Mouse (Mus musculus) heart, adult 2 months (tissue): Measurements from ENCODE around the gene Edc4. TPM values are rescaled to one million over a fixed set of nuclear protein-coding genes. Genes with fewer than 3 reads are reported as not detected.
A peak's percentile ranks its signal among the peaks of the same experiment; 100 is the strongest.

Experiments
- DNase-seq, 2 experiments: peaks; one replicate each; pipeline ENCODE4 v3.0.0; 2021
- H3K27ac ChIP-seq: fragments of 200-600 bp; 2 replicates; pipeline ENCODE4 v1.8.1; 2022
- H3K27me3 ChIP-seq: fragments of 200-500 bp; 2 replicates; pipeline ENCODE4 v1.6.1; 2012; ENCODE audit warnings: mild to moderate bottlenecking, low read length, inconsistent platforms, mixed read lengths; ENCODE audit not compliant: control insufficient read depth, insufficient read depth
- H3K36me3 ChIP-seq: fragments of 200-500 bp; 2 replicates; pipeline ENCODE4 v1.6.1; 2012; ENCODE audit warnings: low read length, inconsistent platforms; ENCODE audit not compliant: control insufficient read depth, insufficient read depth
- H3K4me1 ChIP-seq: fragments of 200-500 bp; 2 replicates; pipeline ENCODE4 v1.6.1; 2011; ENCODE audit warnings: low read length; ENCODE audit not compliant: control insufficient read depth, insufficient read depth
- H3K4me3 ChIP-seq: fragments of 200-600 bp; 2 replicates; pipeline ENCODE4 v1.8.1; 2022
- H3K79me2 ChIP-seq: fragments of 200-500 bp; replicated peaks from 2 replicates; pipeline ENCODE4 v1.6.1; 2012; ENCODE audit warnings: mild to moderate bottlenecking, inconsistent platforms, low read length, moderate library complexity, mixed read lengths; ENCODE audit not compliant: control insufficient read depth, insufficient read depth
- H3K9ac ChIP-seq: fragments of 200-500 bp; 2 replicates; pipeline ENCODE4 v1.6.1; 2012; ENCODE audit warnings: low read depth, mild to moderate bottlenecking, control low read depth, inconsistent platforms, low read length, mixed read lengths
- CTCF ChIP-seq: fragments of 200-600 bp; IDR thresholded peaks from 2 replicates; pipeline ENCODE4 v1.8.1; 2022; ENCODE audit warnings: antibody characterized with exemption, mild to moderate bottlenecking, moderate library complexity
- EP300 ChIP-seq: fragments of 200-500 bp; IDR thresholded peaks from 2 replicates; pipeline ENCODE4 v1.6.1; 2011; ENCODE audit warnings: low read depth, low read length, control low read depth; ENCODE audit not compliant: insufficient read depth
- POLR2A ChIP-seq: fragments of 200-500 bp; IDR thresholded peaks from 2 replicates; pipeline ENCODE4 v1.6.1; 2011; ENCODE audit warnings: mild to moderate bottlenecking, low read depth, low read length, control low read depth; ENCODE audit not compliant: insufficient read depth
- WGBS: fragments of 180-500 bp; shearing (Covaris S2); methylation state at CpG from one replicate; pipeline ENCODE4 v1.1.7; 2018; 5-methylcytosine and 5-hydroxymethylcytosine counted together
- intact Hi-C: fragments of 180-260 bp; cut with DNase I; formaldehyde crosslinking; loops from one replicate; pipeline ENCODE4 v1.15.1; 2025
- polyA plus RNA-seq: library from polyadenylated mRNA; depleted of rRNA; stranded (reverse); fragments of >200 nt; gene quantifications from 2 replicates; pipeline ENCODE4 v1.2.3, GENCODE M21; 2012; rRNA removed
- total RNA-seq, 2 experiments: library from RNA; stranded (reverse); gene quantifications; 2 replicates each; pipeline ENCODE4 v1.2.3; 2021

Edc4 gene
- total and polyA plus RNA-seq, 3 experiments, result 23.2 to 42.4 (median 25.4) TPM

DNA sequence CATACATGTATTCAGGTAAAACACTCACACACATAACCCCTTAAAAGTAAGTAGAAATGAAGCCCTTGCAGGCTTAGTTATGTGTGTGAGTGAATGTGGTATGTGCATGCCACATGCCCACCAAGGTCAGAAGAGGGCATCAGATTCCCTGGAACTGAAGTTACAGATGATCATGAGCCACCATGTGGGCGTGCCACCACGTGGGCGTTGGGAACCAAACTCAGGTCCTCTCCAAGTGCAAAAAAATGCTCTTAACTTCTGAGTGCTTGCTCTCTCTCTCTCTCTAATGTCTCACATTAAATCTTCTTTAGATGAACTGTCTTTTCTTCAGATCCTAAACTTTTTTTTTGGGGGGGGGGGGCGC, 57.6 kb downstream of the Edc4 start, which contains the start of gene Psmb10:
Gene Psmb10 (minus strand): TSS at position 139 of the 364 bp plus-strand sequence.
- Histone ChIP-seq H3K36me3 (no peaks in the 10 kb centered on the region), H3K27me3 (no peaks in the 10 kb centered on the region), H3K27ac (peak within 1 kb of the TSS; percentile 92), H3K79me2 (no peaks in the 10 kb centered on the region), H3K4me1 (peaks cover 4% of the 10 kb centered on the region), H3K4me3 (peak within 1 kb of the TSS; percentile 95), H3K9ac (peak within 1 kb of the TSS; percentile 82)
- TF ChIP-seq EP300 (peak; percentile 56; the same call in 1 of the 2 replicates), CTCF (no peak), POLR2A (no peak)
- intact Hi-C loops, result loop anchor here (2.0 kb wide), 1 partner anchor 27 kb away; no protein-coding TSS in a partner anchor
- no peak for DNase-seq
- WGBS, result 12% methylated on average over 4 of the region's 4 CpGs

DNA sequence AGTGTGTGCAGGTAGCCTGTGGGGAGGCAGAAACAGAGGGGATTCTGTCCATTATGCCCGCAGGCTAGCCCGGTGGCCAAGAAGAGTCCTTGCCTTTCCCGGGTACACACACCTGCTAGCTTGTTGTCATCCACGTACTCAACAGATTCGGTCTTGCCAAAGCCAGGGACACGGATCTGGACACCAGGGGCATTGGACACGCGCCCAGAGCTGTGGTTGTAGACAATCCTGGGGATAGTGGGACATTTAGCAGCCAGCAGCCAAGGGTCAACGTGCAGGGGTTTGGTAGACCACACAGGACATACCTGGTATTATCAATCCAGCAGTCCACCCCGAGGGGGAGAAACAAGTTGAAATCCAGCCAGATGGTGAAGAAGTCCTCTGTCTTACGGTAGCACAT, 61.3 kb downstream of the Edc4 start:
- intact Hi-C loops, result no loop called here
- H3K79me2 ChIP-seq, result no peaks in the 10 kb centered on the region
- no peak overlapping the region for H3K4me3 ChIP-seq
- H3K4me1 ChIP-seq, result peaks cover 1% of the 10 kb centered on the region
- WGBS, result 71% methylated on average over 11 of the region's 11 CpGs
- no peak for DNase-seq
- H3K9ac ChIP-seq, result no peak overlapping the region
- no peaks in the 10 kb centered on the region for H3K27me3 ChIP-seq
- no peak for TF ChIP-seq CTCF
- TF ChIP-seq POLR2A, result no peak
- no peak for TF ChIP-seq EP300
- no peak overlapping the region for H3K27ac ChIP-seq
- H3K36me3 ChIP-seq, result no peaks in the 10 kb centered on the region

DNA sequence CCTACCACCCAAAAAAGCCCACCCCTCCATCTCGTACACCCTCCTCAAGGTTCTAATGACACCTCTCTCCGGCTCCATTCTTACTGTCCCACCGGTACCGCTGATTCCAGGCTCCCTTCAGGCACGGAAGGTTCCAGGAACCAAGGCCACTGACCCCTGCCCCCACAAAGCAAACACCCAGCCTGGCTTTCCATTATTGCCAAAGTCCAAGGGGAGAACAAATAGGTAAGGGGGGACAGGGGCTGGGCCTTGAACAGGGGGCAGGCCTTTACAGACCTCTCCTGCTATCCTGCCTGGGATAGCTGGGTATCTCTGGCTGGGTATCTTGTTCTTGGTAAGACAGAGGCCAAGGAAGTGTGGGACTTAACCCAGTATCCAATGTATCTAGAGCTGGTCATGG, 61.9 kb downstream of the Edc4 start:
- WGBS, result 97% methylated on average over 5 of the region's 5 CpGs
- intact Hi-C loops, result no loop called here
- Histone ChIP-seq H3K79me2 (no peaks in the 10 kb centered on the region), H3K36me3 (no peaks in the 10 kb centered on the region), H3K27me3 (no peaks in the 10 kb centered on the region), H3K4me3 (no peak overlapping the region), H3K27ac (no peak overlapping the region), H3K4me1 (peaks cover 1% of the 10 kb centered on the region), H3K9ac (no peak overlapping the region)
- TF ChIP-seq POLR2A (no peak), CTCF (no peak), EP300 (no peak)
- DNase-seq, result no peak

DNA sequence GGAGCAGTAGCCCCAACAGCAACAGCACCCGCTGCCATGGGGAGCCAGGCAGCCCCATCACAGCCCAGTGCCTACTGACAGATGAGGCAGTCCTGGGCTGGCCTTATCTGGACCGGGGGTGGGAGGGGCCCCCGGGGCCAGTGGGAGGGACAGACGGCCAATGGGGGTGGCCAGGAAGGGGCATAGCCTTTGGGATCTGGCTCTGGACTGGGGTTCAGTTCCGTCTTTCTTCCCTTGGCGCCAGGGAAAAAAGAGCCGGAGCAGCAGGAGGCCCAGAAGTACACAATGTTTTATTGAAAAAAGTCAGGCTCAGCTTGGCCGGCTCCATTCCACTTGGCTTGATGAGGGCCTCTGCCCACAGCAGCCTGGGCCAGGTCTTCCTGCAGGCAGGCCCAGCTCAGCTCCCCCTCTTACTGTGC, 62.6 kb downstream of the Edc4 start, which contains the start of gene Lcat:
Gene Lcat (minus strand): TSS at position 62 of the 419 bp plus-strand sequence.
- no peak for TF ChIP-seq EP300
- TF ChIP-seq POLR2A, result no peak
- no peak for TF ChIP-seq CTCF
- intact Hi-C loops, result no loop called here
- WGBS, result 62% methylated on average over 8 of the region's 8 CpGs
- peaks cover under 1% of the 10 kb centered on the region for H3K4me1 ChIP-seq
- DNase-seq, result no peak
- H3K4me3 ChIP-seq, result no peak within 1 kb of the TSS
- H3K9ac ChIP-seq, result no peak within 1 kb of the TSS
- no peaks in the 10 kb centered on the region for H3K36me3 ChIP-seq
- no peaks in the 10 kb centered on the region for H3K27me3 ChIP-seq
- no peak within 1 kb of the TSS for H3K27ac ChIP-seq
- no peaks in the 10 kb centered on the region for H3K79me2 ChIP-seq

Other genes starting within 250 kb of the Edc4 start
- 10 to 100 TPM; 41.4 to 41.9 TPM for gene Ctcf, start 244.3 kb upstream of the Edc4 start, total RNA-seq
- gene Ctcf, start 244.3 kb upstream of the Edc4 start, polyA plus RNA-seq, result 9.3 and 13.6 TPM in 2 replicates
- not detected for gene Agrp, start 243.5 kb upstream of the Edc4 start, total RNA-seq
- gene Agrp, start 243.5 kb upstream of the Edc4 start, polyA plus RNA-seq, result 0.31 TPM in 1 of 2 replicates, not detected in the other
- under 1 TPM; 0.16 to 0.25 TPM for gene Carmil2, start 194.6 kb upstream of the Edc4 start, total RNA-seq
- 0.29 and 1.4 TPM in 2 replicates for gene Carmil2, start 194.6 kb upstream of the Edc4 start, polyA plus RNA-seq
- gene Acd, start 179.8 kb upstream of the Edc4 start, total RNA-seq, result 10 to 100 TPM in 1 of 2 experiments, 1 to 10 TPM in 1; 10.0 to 11.1 TPM
- 19.7 and 22.3 TPM in 2 replicates for gene Acd, start 179.8 kb upstream of the Edc4 start, polyA plus RNA-seq
- 1 to 10 TPM; 5.5 to 6.8 TPM for gene Pard6a, start 179.7 kb upstream of the Edc4 start, total RNA-seq
- 12.0 and 18.6 TPM in 2 replicates for gene Pard6a, start 179.7 kb upstream of the Edc4 start, polyA plus RNA-seq
- gene 4933405L10Rik, start 173.2 kb upstream of the Edc4 start, total RNA-seq, result not detected
- not detected in 2 replicates for gene 4933405L10Rik, start 173.2 kb upstream of the Edc4 start, polyA plus RNA-seq
- 1 to 10 TPM; 1.4 to 1.9 TPM for gene Enkd1, start 172.7 kb upstream of the Edc4 start, total RNA-seq
- 2.0 and 2.2 TPM in 2 replicates for gene Enkd1, start 172.7 kb upstream of the Edc4 start, polyA plus RNA-seq
- 1 to 10 TPM; 3.7 TPM for gene Gfod2, start 122.2 kb upstream of the Edc4 start, total RNA-seq
- 2.3 and 3.0 TPM in 2 replicates for gene Gfod2, start 122.2 kb upstream of the Edc4 start, polyA plus RNA-seq
- gene Ranbp10, start 53.5 kb upstream of the Edc4 start, total RNA-seq, result 10 to 100 TPM; 18.0 to 18.5 TPM
- gene Ranbp10, start 53.5 kb upstream of the Edc4 start, polyA plus RNA-seq, result 20.0 and 22.3 TPM in 2 replicates
- gene Tsnaxip1, start 53.1 kb upstream of the Edc4 start, total RNA-seq, result not detected
- gene Tsnaxip1, start 53.1 kb upstream of the Edc4 start, polyA plus RNA-seq, result 0.20 TPM in 1 of 2 replicates, not detected in the other
- 1 to 10 TPM; 2.3 to 2.7 TPM for gene Cenpt, start 27.6 kb upstream of the Edc4 start, total RNA-seq
- 6.0 and 6.4 TPM in 2 replicates for gene Cenpt, start 27.6 kb upstream of the Edc4 start, polyA plus RNA-seq
- 10 to 100 TPM; 26.8 to 30.1 TPM for gene Thap11, start 25.7 kb upstream of the Edc4 start, total RNA-seq
- 33.0 and 42.2 TPM in 2 replicates for gene Thap11, start 25.7 kb upstream of the Edc4 start, polyA plus RNA-seq
- gene Nutf2, start 20.3 kb upstream of the Edc4 start, total RNA-seq, result 10 to 100 TPM; 35.5 to 39.8 TPM
- 56.1 and 67.7 TPM in 2 replicates for gene Nutf2, start 20.3 kb upstream of the Edc4 start, polyA plus RNA-seq
- gene Nrn1l, start 12.7 kb downstream of the Edc4 start, total RNA-seq, result under 1 TPM; 0.41 to 0.57 TPM
- 1.0 and 1.6 TPM in 2 replicates for gene Nrn1l, start 12.7 kb downstream of the Edc4 start, polyA plus RNA-seq
- 10 to 100 TPM; 16.5 to 20.8 TPM for gene Pskh1, start 19.6 kb downstream of the Edc4 start, total RNA-seq
- 28.7 and 39.7 TPM in 2 replicates for gene Pskh1, start 19.6 kb downstream of the Edc4 start, polyA plus RNA-seq
- under 1 TPM in 1 of 2 experiments, not detected in 1; 0.32 TPM for gene Ctrl, start 53.0 kb downstream of the Edc4 start, total RNA-seq
- 0.88 and 1.9 TPM in 2 replicates for gene Ctrl, start 53.0 kb downstream of the Edc4 start, polyA plus RNA-seq
- gene Psmb10, start 57.6 kb downstream of the Edc4 start, total RNA-seq, result 10 to 100 TPM; 58.1 to 68.1 TPM
- 95.9 and 96.5 TPM in 2 replicates for gene Psmb10, start 57.6 kb downstream of the Edc4 start, polyA plus RNA-seq
- under 1 TPM; 0.70 to 0.84 TPM for gene Lcat, start 62.5 kb downstream of the Edc4 start, total RNA-seq
- 3.9 and 4.1 TPM in 2 replicates for gene Lcat, start 62.5 kb downstream of the Edc4 start, polyA plus RNA-seq
- 10 to 100 TPM; 35.0 to 38.1 TPM for gene Slc12a4, start 85.2 kb downstream of the Edc4 start, total RNA-seq
- 54.6 and 73.4 TPM in 2 replicates for gene Slc12a4, start 85.2 kb downstream of the Edc4 start, polyA plus RNA-seq
- not detected for gene Dpep3, start 98.5 kb downstream of the Edc4 start, total RNA-seq
- 0.23 and 0.26 TPM in 2 replicates for gene Dpep3, start 98.5 kb downstream of the Edc4 start, polyA plus RNA-seq
- gene Dus2, start 110.5 kb downstream of the Edc4 start, total RNA-seq, result 1 to 10 TPM; 9.1 to 9.4 TPM
- gene Dus2, start 110.5 kb downstream of the Edc4 start, polyA plus RNA-seq, result 7.8 and 11.9 TPM in 2 replicates
- gene Dpep2nb, start 125.1 kb downstream of the Edc4 start, total RNA-seq, result not detected
- not detected in 2 replicates for gene Dpep2nb, start 125.1 kb downstream of the Edc4 start, polyA plus RNA-seq
- gene Ddx28, start 131.0 kb downstream of the Edc4 start, total RNA-seq, result 10 to 100 TPM in 1 of 2 experiments, 1 to 10 TPM in 1; 9.2 to 10.0 TPM
- 5.7 and 6.3 TPM in 2 replicates for gene Ddx28, start 131.0 kb downstream of the Edc4 start, polyA plus RNA-seq
- 10 to 100 TPM; 18.9 to 19.2 TPM for gene Nfatc3, start 178.0 kb downstream of the Edc4 start, total RNA-seq
- gene Nfatc3, start 178.0 kb downstream of the Edc4 start, polyA plus RNA-seq, result 12.2 and 21.8 TPM in 2 replicates